Mouse (Mus musculus): ENCODE measurements around the gene Rreb1. TPM values are rescaled to one million over a fixed set of nuclear protein-coding genes. Genes with fewer than 3 reads are reported as not detected.
A peak's percentile ranks its signal among the peaks of the same experiment; 100 is the strongest.

Gene Rreb1
- total RNA-seq, 1 experiment from 2014 or later: 24.9 TPM

- no peak for ATAC-seq (ENCODE audit: extremely low read depth, insufficient number of reproducible peaks, low FRiP score, poor library complexity, severe bottlenecking)
These were observed 84.3 kb downstream of the Rreb1 start for GRCm38 (mm10) chr13:37862492-37862891.

DNA sequence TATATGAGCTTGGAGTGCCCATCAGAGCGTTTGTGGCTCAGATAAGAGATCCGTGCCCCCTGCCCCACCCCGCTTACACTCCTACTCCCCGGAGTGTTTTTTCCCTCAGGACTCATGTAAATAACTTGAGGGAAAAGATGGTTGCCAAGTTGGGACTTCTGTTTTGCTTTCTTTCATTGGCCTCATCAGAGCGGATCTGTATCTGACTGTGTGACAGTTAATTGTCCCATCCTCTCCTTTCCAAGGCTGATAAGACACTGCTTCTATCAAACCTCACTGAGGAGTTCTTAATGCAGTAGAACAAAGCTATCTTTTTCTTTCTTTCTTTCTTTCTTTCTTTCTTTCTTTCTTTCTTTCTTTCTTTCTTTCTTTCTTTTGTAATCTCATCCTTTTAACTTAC is 85.4 kb downstream of the Rreb1 start:
- ATAC-seq (ENCODE audit: extremely low read depth, insufficient number of reproducible peaks, low FRiP score, poor library complexity, severe bottlenecking): no peak

GRCm38 (mm10) chr13:37864697-37865096 is 86.5 kb downstream of the Rreb1 start:
- ATAC-seq (ENCODE audit: extremely low read depth, insufficient number of reproducible peaks, low FRiP score, poor library complexity, severe bottlenecking): no peak

DNA sequence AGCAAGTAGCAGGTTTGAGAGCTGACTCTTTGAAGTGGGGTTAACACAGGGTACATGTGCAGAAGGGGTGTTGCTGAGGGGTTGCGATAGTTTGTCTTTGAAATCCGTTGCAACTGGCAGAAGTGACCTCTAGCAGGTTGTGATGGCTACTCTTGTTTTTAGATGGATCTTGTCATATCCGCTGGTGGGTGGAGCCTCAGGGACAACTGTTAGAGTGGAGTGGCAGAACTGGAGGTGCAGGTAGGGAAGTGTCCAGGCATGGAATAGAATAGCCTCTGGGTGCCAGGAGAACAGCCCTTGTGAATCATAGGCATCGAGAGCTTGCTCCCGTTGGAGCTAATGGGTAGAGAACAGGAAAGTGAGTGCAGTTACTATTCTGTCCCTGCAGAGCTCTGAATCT is 88.1 kb downstream of the Rreb1 start:
- ATAC-seq (ENCODE audit: extremely low read depth, insufficient number of reproducible peaks, low FRiP score, poor library complexity, severe bottlenecking): no peak

DNA sequence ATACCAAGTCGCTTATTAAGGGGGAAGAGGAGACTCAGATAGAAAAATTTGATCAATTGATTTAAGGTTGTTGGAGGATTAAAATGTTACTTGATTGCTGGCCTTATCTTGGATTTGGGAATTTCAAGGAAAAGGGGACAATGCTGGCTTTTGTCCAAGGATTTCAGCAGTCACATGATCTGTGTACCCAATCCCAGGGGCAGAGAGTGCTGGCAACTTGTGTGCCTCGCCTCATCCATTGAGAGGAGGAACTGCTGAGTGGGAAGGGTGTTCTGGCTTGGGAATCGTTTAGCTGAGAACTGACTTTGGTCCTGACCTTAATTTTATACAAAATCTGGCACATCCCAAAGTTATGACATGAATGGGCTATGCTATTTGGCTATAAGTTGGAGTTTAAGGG is 88.6 kb downstream of the Rreb1 start:
- no peak for ATAC-seq (ENCODE audit: extremely low read depth, insufficient number of reproducible peaks, low FRiP score, poor library complexity, severe bottlenecking)

GRCm38 (mm10) chr13:37870118-37870908 is 92.1 kb downstream of the Rreb1 start:
- ATAC-seq (ENCODE audit: extremely low read depth, insufficient number of reproducible peaks, low FRiP score, poor library complexity, severe bottlenecking): peak; percentile 26

DNA sequence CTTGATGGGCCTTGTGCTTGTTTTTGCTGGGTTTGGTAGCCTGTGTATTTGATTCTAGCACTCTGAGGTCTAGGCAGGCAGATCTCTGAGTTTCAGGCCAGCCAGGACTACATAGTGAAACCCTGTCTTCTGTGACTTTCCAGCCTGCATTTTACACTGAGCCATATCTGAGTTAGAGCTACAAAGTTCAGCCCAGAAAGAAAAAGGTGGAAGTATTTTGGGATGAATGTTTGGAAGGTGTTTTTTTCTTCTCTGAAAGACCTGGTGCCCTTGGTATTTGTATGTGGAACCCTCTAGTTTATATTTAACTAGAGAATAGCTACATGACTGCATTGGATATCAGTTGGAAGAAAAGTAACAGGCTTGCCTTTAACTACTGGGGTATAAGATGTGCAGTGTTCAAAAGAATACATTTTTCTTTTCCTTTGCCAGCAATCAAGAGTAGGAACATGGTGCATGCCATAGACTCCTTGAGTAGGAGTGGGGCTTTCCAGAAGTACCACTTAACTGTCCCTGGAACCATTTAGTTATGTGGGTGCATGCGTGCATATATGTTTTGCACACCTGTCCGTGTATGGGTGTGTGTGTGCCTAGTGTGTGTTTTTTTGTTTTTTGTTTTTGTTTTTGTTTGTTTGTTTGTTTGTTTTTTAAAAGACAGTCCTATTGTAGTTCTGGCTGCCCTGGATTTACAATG is 94.1 kb downstream of the Rreb1 start:
- ATAC-seq (ENCODE audit: extremely low read depth, insufficient number of reproducible peaks, low FRiP score, poor library complexity, severe bottlenecking): no peak

DNA sequence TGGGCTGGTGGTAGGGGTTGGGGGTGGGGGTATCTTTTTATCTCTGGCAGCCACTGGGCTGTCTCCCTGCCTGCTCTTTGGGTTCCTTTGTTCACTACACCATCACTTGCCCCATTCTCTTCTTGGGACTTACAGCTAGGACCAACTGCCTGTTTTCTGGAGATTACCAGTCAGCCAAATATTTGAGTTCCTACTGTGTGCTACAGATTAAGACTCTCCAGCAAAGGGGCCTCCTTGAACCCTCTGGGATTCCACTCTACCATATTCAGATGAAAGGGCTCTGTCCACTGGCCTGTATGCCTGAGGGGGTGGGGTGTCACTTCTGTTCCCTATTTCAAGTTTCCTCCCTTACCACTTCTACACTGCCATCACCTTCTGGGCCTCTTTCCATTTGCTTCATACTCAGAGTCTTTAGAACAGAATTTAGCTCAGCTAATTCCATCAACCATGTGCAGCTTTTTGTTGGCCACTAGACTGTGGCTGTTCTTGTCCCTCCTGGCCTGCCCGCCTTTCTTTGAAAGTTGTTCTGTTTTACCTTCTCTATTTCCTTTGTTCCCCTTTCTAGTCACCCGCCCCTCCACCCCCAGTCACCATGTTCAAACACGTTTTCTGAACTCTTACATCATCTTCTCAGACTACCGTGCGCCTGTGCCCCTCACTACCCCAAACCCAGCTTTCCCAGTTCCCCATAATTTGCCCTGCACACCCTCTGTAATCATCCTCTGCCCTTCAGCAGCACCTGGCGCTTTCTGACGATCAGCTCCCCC is 95.1 kb downstream of the Rreb1 start:
- ATAC-seq (ENCODE audit: extremely low read depth, insufficient number of reproducible peaks, low FRiP score, poor library complexity, severe bottlenecking): peak; percentile 70

DNA sequence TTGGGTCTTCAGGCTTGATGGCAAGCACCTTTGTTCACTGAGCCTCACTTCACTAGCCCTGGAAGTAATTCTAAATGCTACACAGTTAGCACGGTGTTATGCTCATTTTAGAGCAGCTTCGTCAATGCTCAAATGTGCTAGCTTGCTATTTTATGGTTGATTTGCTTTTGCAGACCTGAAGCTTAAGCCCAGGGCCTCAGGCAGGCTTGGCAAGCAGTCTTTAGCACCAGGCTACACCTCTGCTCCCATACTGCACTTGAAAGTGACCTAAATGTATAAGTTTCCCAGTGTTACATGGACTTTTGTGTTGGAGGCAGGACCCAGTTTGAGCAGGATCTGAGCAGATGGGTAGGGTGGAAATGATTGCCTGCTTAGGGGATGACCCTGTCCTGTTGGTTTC is 97.7 kb downstream of the Rreb1 start:
- no peak for ATAC-seq (ENCODE audit: extremely low read depth, insufficient number of reproducible peaks, low FRiP score, poor library complexity, severe bottlenecking)

DNA sequence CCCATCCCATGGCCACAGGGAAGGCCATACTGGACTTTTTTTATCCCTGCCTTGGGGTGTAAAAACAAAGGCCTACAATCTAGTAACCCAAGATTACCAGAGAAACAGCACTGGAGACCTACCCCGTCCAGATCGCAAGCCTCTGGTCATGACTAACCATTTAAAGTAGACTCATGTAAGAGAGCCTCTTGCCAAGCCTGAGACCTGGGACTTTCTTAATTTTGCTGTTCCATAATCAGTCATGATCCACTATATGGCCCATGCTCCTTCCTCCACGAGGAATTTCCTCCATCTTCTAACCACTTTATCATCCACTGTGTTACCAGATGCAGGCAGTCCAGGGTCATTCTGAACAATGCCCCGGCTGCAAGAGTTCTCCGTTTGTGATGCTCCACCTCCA is 98.2 kb downstream of the Rreb1 start:
- ATAC-seq (ENCODE audit: extremely low read depth, insufficient number of reproducible peaks, low FRiP score, poor library complexity, severe bottlenecking): no peak

- no peak for ATAC-seq (ENCODE audit: extremely low read depth, insufficient number of reproducible peaks, low FRiP score, poor library complexity, severe bottlenecking)
These were observed 98.6 kb downstream of the Rreb1 start for GRCm38 (mm10) chr13:37876836-37877235.

- no peak for ATAC-seq (ENCODE audit: extremely low read depth, insufficient number of reproducible peaks, low FRiP score, poor library complexity, severe bottlenecking)
These were observed 99.0 kb downstream of the Rreb1 start for GRCm38 (mm10) chr13:37877241-37877640.

- no peak for ATAC-seq (ENCODE audit: extremely low read depth, insufficient number of reproducible peaks, low FRiP score, poor library complexity, severe bottlenecking)
These were observed 100.7 kb downstream of the Rreb1 start for GRCm38 (mm10) chr13:37878918-37879331.

- ATAC-seq (ENCODE audit: extremely low read depth, insufficient number of reproducible peaks, low FRiP score, poor library complexity, severe bottlenecking): no peak
These were observed 101.4 kb downstream of the Rreb1 start for GRCm38 (mm10) chr13:37879556-37879955.

DNA sequence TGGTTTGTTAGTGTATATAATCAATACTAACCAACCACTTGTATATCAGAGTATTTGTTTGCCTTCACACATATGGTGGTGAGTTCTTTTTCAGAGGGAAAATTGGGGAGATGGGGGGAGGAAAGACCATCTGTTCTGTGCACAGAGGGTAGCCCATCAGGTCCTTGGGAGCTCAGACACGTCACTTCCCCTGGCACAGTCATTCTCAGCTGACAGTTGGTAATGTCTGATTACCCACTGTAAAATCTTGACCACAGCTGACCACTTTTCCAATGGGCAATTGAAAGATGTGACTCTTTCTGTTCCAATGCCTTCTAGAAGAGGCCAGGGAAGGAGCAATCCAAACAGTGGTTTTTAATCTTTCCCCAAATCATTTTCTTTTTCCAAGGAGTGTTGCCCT is 101.8 kb downstream of the Rreb1 start:
- ATAC-seq (ENCODE audit: extremely low read depth, insufficient number of reproducible peaks, low FRiP score, poor library complexity, severe bottlenecking): no peak

DNA sequence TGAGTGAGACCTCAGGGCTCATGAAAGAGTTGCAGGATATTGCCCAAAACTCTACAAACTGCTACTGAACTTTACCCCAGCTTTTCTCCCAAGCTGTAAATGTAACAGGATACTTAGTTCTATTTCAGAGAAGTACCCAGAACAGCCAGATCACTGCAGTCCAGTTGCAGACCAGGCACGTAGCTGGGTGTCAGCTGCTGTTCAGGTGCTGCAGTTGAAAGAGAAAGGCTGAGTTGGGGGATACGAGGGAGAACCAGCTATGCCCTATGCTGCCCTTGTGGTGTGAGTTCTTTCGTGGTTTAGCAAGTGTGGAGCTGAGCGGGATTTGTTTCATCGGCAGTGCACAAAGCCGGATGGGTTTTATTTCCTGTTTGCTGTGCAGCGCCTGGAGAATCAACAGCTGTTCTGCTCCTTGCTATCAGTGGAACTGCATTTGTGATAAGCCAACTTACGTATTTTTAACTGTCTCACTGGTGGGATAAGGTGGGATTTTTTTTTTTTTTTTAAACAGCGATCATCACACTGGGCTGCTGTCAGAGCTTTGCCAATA is 102.5 kb downstream of the Rreb1 start:
- ATAC-seq (ENCODE audit: extremely low read depth, insufficient number of reproducible peaks, low FRiP score, poor library complexity, severe bottlenecking): no peak

DNA sequence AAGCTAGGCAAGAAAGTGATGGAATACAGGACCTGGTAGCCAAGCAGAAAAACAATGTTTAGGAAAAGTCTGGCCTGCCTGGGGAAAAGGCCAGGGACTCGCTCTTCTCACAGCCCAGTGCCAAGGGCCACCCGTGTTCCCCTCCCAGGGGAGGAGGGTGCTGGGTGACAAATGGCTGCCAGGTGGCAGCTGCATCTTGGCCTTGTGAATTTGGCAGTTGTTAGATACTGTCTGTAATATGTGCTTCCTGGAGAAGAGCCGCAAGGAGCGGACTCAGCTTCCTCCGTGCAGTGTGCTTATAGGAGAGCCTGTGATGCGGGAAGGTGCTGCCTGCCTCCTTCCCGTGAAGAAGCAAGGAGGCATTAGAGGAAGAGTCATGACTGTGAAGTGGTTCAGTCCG is 104.3 kb downstream of the Rreb1 start:
- no peak for ATAC-seq (ENCODE audit: extremely low read depth, insufficient number of reproducible peaks, low FRiP score, poor library complexity, severe bottlenecking)

GRCm38 (mm10) chr13:37883008-37883407 is 104.8 kb downstream of the Rreb1 start:
- ATAC-seq (ENCODE audit: extremely low read depth, insufficient number of reproducible peaks, low FRiP score, poor library complexity, severe bottlenecking): no peak

DNA sequence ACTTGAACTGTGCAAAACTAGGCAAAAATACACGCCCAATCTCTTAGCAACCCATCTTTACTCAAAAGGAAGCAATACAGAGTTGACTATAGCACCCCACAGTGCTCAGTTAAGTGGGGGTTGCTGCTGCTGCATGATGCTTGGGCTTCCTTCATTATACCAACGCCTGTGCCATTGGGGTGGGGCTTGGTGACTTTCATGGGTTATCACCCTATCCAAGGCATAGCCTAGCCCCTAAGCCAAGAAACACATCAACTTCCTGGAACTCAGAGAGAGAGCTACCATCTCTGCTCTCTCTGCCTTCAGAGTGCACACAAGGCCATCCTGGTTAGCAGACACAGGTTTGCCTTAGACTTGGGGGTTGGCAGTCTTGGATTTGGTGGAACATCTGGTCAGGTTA is 107.2 kb downstream of the Rreb1 start:
- ATAC-seq (ENCODE audit: extremely low read depth, insufficient number of reproducible peaks, low FRiP score, poor library complexity, severe bottlenecking): no peak

DNA sequence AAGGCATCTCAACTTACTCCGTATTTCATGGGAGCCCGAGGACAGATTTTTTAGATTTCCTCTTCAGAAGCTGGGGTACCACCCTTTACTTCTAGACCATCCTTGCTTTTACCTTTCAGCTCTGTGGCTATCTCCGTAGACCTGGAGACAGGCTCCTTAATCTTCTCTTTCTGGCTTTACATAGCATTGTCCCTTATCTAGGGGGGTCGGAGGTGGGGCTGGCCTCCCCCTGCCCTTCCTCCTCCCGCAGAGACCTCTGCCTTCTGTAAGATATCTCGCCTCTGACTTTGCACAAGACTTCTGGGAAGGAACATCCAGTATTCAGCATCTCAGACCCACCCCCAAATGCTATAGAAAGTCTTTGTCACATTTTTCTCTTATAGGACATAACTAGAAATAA is 107.8 kb downstream of the Rreb1 start:
- no peak for ATAC-seq (ENCODE audit: extremely low read depth, insufficient number of reproducible peaks, low FRiP score, poor library complexity, severe bottlenecking)
